Mouse (Mus musculus) heart, postnatal 0 days (tissue): ENCODE results near the gene Mms22l.

ENCODE experiments used
- CTCF ChIP-seq: IDR thresholded peaks from 2 replicates; pipeline ENCODE4 v1.5.1; 2016; ENCODE audit warnings: antibody characterized with exemption, control low read depth, low read depth
- EP300 ChIP-seq: IDR thresholded peaks from 2 replicates; pipeline ENCODE4 v1.6.1; 2016; ENCODE audit warnings: antibody characterized with exemption, low read depth

GRCm38 (mm10) chr4:24543421-24543820 is 47.2 kb downstream of the Mms22l start:
- TF ChIP-seq CTCF (no peak), EP300 (no peak)
